Mouse (Mus musculus) urinary bladder, adult 2 months (tissue): ENCODE data around the gene Zdhhc22. TPM values are rescaled to one million over a fixed set of nuclear protein-coding genes. Genes with fewer than 3 reads are reported as not detected.

Experiments used
- DNase-seq: peaks from one replicate; pipeline ENCODE4 v3.0.0; 2022; ENCODE audit warnings: low spot score
- polyA plus RNA-seq: library from polyadenylated mRNA; depleted of rRNA; stranded (reverse); fragments of >200 nt; gene quantifications from 2 replicates; pipeline ENCODE4 v1.2.3, GENCODE M21; 2012

Gene Zdhhc22
- polyA plus RNA-seq, 1 experiment = not detected

GRCm38 (mm10) chr12:86995931-86996330, 5.7 kb upstream of the Zdhhc22 start:
- no peak for DNase-seq

- no peak for DNase-seq
Measured at GRCm38 (mm10) chr12:86994776-86995175, 4.5 kb upstream of the Zdhhc22 start.

GRCm38 (mm10) chr12:86994166-86994565, 3.9 kb upstream of the Zdhhc22 start:
- DNase-seq = no peak

GRCm38 (mm10) chr12:86990755-86991110, 503 bp upstream of the Zdhhc22 start:
- DNase-seq = no peak

GRCm38 (mm10) chr12:86989378-86989777, 852 bp downstream of the Zdhhc22 start:
- DNase-seq = no peak

DNA sequence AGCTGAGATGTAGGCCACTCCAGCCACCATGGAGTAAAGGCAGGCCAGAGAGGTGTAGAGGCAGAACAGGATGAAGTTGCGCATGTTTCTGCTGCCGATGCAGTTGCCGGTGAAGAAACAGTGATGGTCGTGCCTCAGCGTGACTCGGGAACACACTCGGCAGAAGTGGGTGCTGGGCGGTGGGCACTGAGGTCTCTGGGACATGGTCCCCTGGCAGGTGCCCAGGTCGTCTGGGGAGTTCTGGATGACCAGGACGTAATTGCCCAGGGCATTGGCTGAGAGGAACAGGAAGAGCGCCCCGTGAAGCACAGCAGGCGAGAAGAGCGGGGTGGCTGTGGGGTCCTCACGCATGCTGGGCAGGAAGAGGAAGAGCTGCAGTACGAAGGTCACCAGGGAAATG, 2.0 kb downstream of the Zdhhc22 start:
- DNase-seq = no peak

DNA sequence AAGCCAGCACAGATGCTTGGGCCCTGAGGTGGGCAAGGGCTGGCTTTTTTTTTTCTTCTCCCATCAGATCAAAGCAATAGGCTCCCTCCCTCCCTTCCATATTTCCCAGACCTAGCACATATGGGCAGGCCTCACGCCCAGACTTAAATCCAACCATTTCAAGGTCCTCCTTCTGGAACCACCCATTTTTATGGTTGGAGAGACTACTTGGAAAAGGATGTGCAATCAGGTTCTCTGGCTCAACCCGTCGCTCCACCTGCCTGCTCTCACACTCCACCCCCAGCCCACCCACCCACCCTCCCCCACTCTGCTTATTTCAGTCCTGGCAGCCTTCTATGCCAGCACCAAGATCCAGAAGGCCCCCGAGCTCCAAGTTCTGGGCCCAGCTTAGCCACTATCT, 3.7 kb downstream of the Zdhhc22 start:
- DNase-seq = no peak

DNA sequence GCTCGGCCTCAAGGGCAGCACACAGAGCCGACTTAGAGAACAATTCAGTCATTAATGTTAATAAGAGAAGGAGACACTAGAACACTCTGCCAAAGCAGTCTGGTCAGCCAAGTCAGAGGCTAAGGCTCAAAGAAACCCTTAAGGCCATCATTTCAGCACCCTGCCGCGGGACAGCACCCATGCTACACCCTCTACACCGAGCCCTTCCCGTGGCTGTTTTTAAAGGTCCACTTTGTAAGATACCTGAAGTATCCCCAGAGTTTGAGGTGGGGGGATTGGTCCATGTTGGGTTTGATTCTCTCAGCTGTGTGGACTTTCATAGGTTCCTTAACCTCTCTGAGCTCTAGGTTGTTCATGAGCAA, 6.1 kb downstream of the Zdhhc22 start:
- no peak for DNase-seq

- DNase-seq = peak; percentile 36
Measured at GRCm38 (mm10) chr12:86983470-86984193, 6.6 kb downstream of the Zdhhc22 start.

GRCm38 (mm10) chr12:86981180-86981579, 9.1 kb downstream of the Zdhhc22 start:
- DNase-seq = no peak

DNA sequence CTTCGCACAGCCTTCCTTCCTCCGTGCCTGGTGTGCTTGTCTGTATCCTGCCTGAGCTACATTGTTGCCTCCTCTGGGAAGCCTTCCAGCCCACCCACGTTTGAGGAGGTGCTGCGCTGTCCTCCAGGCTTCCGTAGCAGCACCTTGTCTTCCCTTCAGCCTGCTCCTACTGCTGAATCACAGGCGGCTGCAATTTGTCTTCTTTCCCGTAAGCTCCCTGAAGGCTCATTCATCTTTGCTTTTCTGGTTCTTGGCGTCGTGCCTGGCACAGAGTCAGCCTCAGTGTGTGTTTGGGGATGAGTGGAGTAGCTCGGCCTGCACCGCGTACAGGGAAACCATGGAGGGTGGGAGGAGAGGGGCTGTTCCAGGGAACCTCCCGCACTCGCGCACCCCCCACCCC, 12.4 kb downstream of the Zdhhc22 start:
- no peak for DNase-seq

GRCm38 (mm10) chr12:86976511-86977168, 13.6 kb downstream of the Zdhhc22 start:
- DNase-seq = no peak

- no peak for DNase-seq
Measured at GRCm38 (mm10) chr12:86975761-86976160, 14.5 kb downstream of the Zdhhc22 start.

GRCm38 (mm10) chr12:86974387-86975288, 15.6 kb downstream of the Zdhhc22 start:
- peak; percentile 62 for DNase-seq

DNA sequence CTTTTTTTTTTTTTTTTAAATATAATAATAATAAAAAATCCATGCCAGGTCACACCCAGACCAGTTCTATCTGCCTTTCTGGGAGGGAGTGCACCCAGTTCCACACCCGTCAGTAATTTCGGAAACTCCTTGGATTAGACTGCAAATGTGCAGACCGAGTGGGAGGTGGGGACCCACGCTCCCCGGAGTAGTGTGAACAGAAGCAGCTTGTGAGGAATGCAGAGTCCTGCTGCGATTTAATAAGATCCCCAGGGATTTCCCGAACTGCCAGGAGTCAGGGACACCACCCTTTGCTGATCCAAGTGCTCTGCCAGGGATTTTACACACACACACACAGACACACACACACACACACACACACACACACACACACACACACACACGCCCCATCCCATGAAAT, 16.5 kb downstream of the Zdhhc22 start:
- no peak for DNase-seq

- peak; percentile 51 for DNase-seq
Measured at GRCm38 (mm10) chr12:86973216-86973615, 17.0 kb downstream of the Zdhhc22 start.

DNA sequence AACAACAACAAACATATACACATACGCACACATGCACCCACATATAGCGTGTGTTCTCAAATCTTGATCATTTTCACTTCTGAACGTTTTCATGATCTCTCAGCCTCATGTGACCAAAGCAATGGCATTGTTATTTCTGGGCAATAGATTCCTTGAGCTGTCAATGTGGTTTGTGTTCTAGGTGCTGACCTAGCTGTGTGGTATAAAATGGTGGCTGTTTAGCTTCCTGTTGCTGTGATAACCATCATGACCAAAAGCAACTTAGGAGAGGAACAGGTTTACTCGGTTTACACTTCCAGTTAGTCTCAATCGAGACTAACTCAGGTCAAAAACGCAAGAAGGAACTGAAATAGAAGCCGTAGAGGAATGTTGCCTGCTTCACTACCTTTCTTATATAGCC, 19.1 kb downstream of the Zdhhc22 start:
- DNase-seq = no peak

DNA sequence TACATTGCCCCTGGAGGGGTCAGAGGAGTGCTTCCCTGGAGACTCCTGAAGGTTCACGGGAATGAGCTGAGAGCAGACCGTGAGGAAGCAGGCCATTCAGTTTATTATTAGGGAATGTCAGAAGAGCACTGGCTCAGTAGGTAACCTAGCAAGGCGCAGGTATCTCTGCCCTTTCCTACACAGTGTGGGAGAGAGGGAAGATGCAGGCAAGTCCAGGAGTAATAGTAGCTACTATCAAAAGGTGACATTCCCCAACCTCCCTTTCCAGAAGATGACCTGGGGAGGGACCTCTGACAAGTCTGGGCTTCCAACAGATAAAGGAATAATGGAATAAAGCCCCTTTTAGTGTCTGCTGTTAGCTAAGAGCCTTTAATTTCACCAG, 21.0 kb downstream of the Zdhhc22 start:
- DNase-seq = no peak

DNA sequence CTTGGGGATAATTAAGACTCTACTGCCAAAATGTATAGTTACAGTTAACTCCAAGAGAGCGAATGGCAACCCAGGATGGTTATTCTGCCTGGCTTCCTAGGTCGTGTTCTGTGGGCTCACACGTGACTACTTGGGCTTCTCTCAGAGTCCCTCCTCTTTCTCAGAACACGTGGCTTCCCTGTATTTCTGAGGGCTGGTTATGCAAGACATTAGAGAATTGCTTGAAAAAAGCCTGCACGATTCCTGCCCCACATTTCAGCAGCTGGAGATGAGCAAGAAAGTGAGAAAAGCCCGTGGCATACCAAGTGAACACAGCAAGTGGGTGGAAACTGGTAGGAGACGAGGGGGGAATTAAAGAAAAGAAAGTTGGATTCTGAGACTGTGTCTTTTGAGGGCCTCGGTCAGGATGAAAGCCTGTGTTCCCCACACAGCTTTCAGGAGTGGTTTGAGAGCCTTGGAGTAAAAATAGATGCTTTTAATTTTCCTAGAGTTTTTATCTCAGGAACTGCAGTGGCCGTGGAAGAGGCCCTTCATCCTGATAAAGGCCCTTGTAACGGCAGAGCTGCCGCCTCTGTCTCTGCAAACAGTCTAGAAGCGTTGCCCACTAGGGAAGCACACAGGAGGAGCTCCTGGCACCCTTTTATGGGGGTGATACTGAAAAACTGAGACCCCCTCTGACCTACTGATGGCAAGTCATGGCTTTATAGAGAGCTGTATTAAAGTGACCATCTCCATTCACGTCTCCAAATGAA, 21.6 kb downstream of the Zdhhc22 start:
- no peak for DNase-seq

GRCm38 (mm10) chr12:86965237-86965799, 24.9 kb downstream of the Zdhhc22 start:
- no peak for DNase-seq

DNA sequence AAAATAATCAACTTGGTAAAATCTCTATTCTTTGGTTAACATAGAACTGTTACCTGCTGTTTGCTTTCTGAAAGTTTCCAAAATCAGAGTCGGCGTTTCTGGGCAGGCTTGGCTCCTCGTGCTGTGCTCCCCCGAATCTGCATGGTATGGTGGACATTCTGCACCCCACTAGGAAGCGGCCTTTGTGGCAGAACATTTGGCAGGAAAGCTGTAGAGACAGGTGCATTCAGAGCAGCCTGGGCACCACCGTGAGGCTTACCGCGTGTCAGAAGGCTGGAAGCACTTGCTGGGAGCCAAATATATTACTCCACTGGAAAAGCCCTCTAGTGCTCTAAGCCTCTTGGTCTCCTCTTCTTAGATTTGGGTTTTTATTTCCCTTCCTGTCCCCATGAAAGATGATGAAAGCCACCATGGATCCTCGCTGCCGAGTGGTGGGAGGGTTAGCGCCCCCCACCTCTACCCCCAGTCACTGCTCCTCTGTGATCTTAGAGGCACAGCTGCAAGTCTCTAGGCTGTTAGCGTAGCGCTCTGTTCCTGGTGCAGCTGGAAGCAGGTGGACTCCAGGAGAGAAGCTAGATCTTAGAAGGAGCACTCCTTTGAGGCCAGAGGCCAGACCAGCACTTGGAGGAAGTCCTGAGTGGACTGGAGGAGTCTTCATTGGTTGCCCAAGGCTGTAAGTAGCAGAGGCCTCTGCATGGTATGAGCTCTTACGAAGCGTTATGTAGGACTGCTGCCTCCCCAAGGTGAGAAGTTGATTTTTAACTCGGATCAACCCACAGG, 25.8 kb downstream of the Zdhhc22 start:
- DNase-seq = no peak
